Mouse (Mus musculus) liver, embryonic 15.5 days (tissue): ENCODE measurements around the gene 1700017B05Rik. TPM values are rescaled to one million over a fixed set of nuclear protein-coding genes. Genes with fewer than 3 reads are reported as not detected.

Source experiments
- ATAC-seq: fragments of 200-750 bp; cut with Nextera tagmentation; 2 replicates; pipeline ENCODE4 v1.8.0; 2017; ENCODE audit warnings: moderate number of reproducible peaks, mild to moderate bottlenecking, moderate library complexity; ENCODE audit not compliant: insufficient read depth
- H3K27ac ChIP-seq: fragments of 300-500 bp; sonication (generic); replicated peaks from 2 replicates; pipeline ENCODE4 v1.5.1; 2015; ENCODE audit warnings: mild to moderate bottlenecking, inconsistent platforms
- H3K27me3 ChIP-seq: fragments of 300-500 bp; sonication (generic); 2 replicates; pipeline ENCODE4 v1.6.1; 2015; ENCODE audit warnings: mild to moderate bottlenecking, inconsistent platforms
- H3K36me3 ChIP-seq: fragments of 300-500 bp; sonication (generic); replicated peaks from 2 replicates; pipeline ENCODE4 v1.6.1; 2015; ENCODE audit warnings: moderate library complexity, mild to moderate bottlenecking, inconsistent platforms
- H3K4me1 ChIP-seq: fragments of 300-500 bp; sonication (generic); replicated peaks from 2 replicates; pipeline ENCODE4 v1.6.1; 2015; ENCODE audit warnings: inconsistent platforms
- H3K4me2 ChIP-seq: fragments of 300-500 bp; sonication (generic); 2 replicates; pipeline ENCODE4 v1.6.1; 2015; ENCODE audit warnings: moderate library complexity, mild to moderate bottlenecking, inconsistent platforms
- H3K4me3 ChIP-seq: fragments of 300-500 bp; sonication (generic); replicated peaks from 2 replicates; pipeline ENCODE4 v1.5.1; 2015; ENCODE audit warnings: mild to moderate bottlenecking, inconsistent platforms
- H3K9ac ChIP-seq: fragments of 300-500 bp; sonication (generic); 2 replicates; pipeline ENCODE4 v1.6.1; 2015; ENCODE audit warnings: moderate library complexity, mild to moderate bottlenecking, inconsistent platforms
- H3K9me3 ChIP-seq: fragments of 300-500 bp; sonication (generic); replicated peaks from 2 replicates; pipeline ENCODE4 v1.6.1; 2016; ENCODE audit warnings: inconsistent platforms
- WGBS: fragments of 180-500 bp; shearing (Covaris S2); methylation state at CpG from one replicate; pipeline ENCODE4 v1.1.7; 2015; ENCODE audit warnings: mixed read lengths; ENCODE audit not compliant: insufficient replicate concordance; 5-methylcytosine and 5-hydroxymethylcytosine counted together
- polyA plus RNA-seq: library from polyadenylated mRNA; unstranded; fragments of >200 nt; fragmentation: Nextera tagmentation; extraction: Ambion mirVana; gene quantifications from 2 replicates; pipeline ENCODE4 v1.2.1, GENCODE M21; 2015

1700017B05Rik gene
- polyA plus RNA-seq, 1 experiment from 2014 or later: 15.4 TPM

DNA sequence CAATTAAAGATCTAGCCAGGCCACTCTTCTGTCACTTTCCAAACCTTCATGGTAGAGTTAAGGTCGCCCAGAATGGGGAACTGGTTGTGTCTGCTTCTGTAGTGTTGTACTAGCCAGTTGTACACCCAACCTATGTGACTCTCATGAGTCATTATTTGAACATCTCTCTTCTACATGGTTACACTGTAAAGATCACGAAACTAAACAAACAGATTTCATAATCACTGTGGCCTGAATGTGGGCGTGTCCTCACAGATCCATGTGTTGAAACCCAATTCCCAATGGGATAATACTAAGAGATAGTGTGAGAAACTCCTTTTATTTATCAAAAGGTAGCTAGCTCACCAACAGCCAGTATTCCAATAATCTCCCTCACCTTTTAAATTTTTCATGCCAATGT is 33.3 kb upstream of the 1700017B05Rik start:
- Histone ChIP-seq H3K9me3 (no peaks in the 10 kb centered on the region), H3K4me1 (peaks cover 58% of the 10 kb centered on the region), H3K27me3 (0 out of 2 replicates have a peak, but pooled peaks cover 4% of the 10 kb centered on the region), H3K4me2 (no peak overlapping the region), H3K4me3 (no peak overlapping the region), H3K27ac (peak overlapping the region; percentile 69), H3K9ac (no peak overlapping the region), H3K36me3 (no peaks in the 10 kb centered on the region)
- 45% methylated on average over 3 of the region's 3 CpGs for WGBS
- no peak for ATAC-seq

DNA sequence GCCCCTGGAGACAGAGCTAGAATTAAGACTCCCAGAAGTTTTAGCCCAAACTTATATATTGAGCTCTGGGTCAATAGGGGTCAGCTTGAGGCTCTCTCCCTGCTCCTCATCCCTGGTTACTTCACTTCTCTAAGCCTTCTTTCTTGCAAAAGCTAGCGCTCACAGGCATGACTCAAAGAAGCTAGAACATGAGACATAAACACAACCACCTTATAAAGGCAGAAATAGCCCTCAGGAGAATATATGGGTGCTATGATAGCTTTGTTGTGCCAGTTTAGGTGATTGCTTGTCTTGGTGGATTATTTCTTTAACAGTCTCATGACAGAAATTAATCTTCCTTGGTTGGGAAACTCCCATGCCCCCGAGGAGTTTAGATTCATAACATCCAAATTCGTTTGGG is 32.5 kb upstream of the 1700017B05Rik start:
- Histone ChIP-seq H3K4me2 (no peak overlapping the region), H3K27me3 (0 out of 2 replicates have a peak, but pooled peaks cover 4% of the 10 kb centered on the region), H3K9ac (no peak overlapping the region), H3K27ac (no peak overlapping the region; the same call in 1 of the 2 replicates), H3K36me3 (no peaks in the 10 kb centered on the region), H3K4me1 (peaks cover 50% of the 10 kb centered on the region), H3K4me3 (no peak overlapping the region), H3K9me3 (no peaks in the 10 kb centered on the region)
- no peak for ATAC-seq
- WGBS: 57% methylated on average over 3 of the region's 3 CpGs

DNA sequence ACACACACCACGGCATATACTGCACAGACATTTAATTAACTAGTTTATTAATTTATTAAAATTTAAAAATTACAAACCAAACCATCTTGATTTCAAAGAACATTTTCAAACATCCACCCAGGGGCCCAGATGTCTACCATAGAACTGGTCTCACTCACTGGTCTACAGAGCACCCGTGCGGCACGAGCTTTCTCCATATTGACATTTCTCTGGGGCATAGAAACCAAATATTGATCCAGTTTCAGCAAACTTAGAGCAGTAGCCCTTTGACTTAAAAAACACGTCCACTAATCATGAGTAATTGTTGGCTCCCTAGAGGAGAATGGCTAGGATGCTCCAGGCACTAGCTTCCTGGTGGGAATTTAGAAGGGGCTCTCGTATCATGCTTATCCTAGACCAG is 24.8 kb upstream of the 1700017B05Rik start:
- Histone ChIP-seq H3K9me3 (no peaks in the 10 kb centered on the region), H3K27me3 (peaks cover 13% of the 10 kb centered on the region), H3K4me3 (no peak overlapping the region), H3K4me2 (no peak overlapping the region), H3K36me3 (no peaks in the 10 kb centered on the region), H3K27ac (peak overlapping the region; percentile 7; the same call in 1 of the 2 replicates), H3K9ac (no peak overlapping the region), H3K4me1 (peaks cover 14% of the 10 kb centered on the region)
- 69% methylated on average over 6 of the region's 6 CpGs for WGBS
- ATAC-seq: peak; percentile 53

GRCm38 (mm10) chr9:57283311-57283710 is 20.9 kb upstream of the 1700017B05Rik start:
- Histone ChIP-seq H3K9ac (no peak overlapping the region), H3K4me1 (peaks cover 31% of the 10 kb centered on the region), H3K9me3 (no peaks in the 10 kb centered on the region), H3K36me3 (no peaks in the 10 kb centered on the region), H3K4me2 (no peak overlapping the region), H3K27ac (no peak overlapping the region), H3K27me3 (peaks cover 44% of the 10 kb centered on the region), H3K4me3 (no peak overlapping the region)
- ATAC-seq: no peak
- 54% methylated on average over 4 of the region's 4 CpGs for WGBS

DNA sequence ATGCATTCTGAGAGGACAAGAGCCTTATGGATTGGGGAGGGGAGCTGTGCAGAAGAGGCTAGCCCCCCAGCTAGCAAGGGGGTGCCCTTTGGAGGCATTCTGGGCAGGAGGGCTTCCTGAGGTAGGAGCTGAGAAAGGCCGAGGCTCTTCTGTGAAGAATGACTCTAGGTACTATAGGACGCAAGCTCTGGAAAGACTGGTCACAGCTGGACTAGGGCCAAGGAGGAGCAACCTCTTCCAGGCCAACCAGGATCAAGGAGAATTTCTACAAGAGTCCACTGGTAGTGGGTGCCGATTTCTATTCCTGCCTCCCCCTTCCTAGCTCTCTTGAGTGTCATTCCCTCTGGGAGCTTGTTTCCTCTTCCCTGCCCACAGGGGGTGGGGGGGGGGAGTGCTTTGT is 20.3 kb upstream of the 1700017B05Rik start:
- Histone ChIP-seq H3K36me3 (no peaks in the 10 kb centered on the region), H3K27ac (no peak overlapping the region), H3K4me3 (no peak overlapping the region), H3K4me1 (peaks cover 37% of the 10 kb centered on the region), H3K9me3 (no peaks in the 10 kb centered on the region), H3K9ac (no peak overlapping the region), H3K4me2 (no peak overlapping the region), H3K27me3 (peaks cover 46% of the 10 kb centered on the region)
- no peak for ATAC-seq
- 65% methylated on average over 3 of the region's 3 CpGs for WGBS

- Histone ChIP-seq H3K9ac (no peak overlapping the region), H3K27me3 (peaks cover 46% of the 10 kb centered on the region), H3K9me3 (no peaks in the 10 kb centered on the region), H3K4me1 (peaks cover 37% of the 10 kb centered on the region), H3K27ac (peak overlapping the region; percentile 35), H3K36me3 (no peaks in the 10 kb centered on the region), H3K4me3 (no peak overlapping the region), H3K4me2 (peak overlapping the region; percentile 50)
- 22% methylated on average over 20 of the region's 20 CpGs for WGBS
- ATAC-seq: peak; percentile 78
Observed at GRCm38 (mm10) chr9:57281549-57281948, 19.1 kb upstream of the 1700017B05Rik start.

GRCm38 (mm10) chr9:57279441-57279840 is 17.0 kb upstream of the 1700017B05Rik start:
- no peak for ATAC-seq
- Histone ChIP-seq H3K27ac (no peak overlapping the region), H3K9ac (no peak overlapping the region), H3K4me2 (no peak overlapping the region), H3K4me3 (no peak overlapping the region), H3K36me3 (no peaks in the 10 kb centered on the region), H3K9me3 (no peaks in the 10 kb centered on the region), H3K27me3 (peaks cover 54% of the 10 kb centered on the region), H3K4me1 (peaks cover 37% of the 10 kb centered on the region)
- WGBS: 61% methylated on average over 4 of the region's 4 CpGs

GRCm38 (mm10) chr9:57278268-57278667 is 15.9 kb upstream of the 1700017B05Rik start:
- Histone ChIP-seq H3K9ac (no peak overlapping the region), H3K4me1 (peaks cover 37% of the 10 kb centered on the region), H3K36me3 (no peaks in the 10 kb centered on the region), H3K4me2 (no peak overlapping the region), H3K4me3 (no peak overlapping the region), H3K27me3 (peaks cover 58% of the 10 kb centered on the region), H3K27ac (0 out of 2 replicates have a peak overlapping the region, but pooled peaks have one; percentile 21), H3K9me3 (no peaks in the 10 kb centered on the region)
- ATAC-seq: no peak
- WGBS: 20% methylated on average over 4 of the region's 4 CpGs

- Histone ChIP-seq H3K4me1 (peaks cover 18% of the 10 kb centered on the region), H3K4me2 (no peak overlapping the region), H3K27ac (no peak overlapping the region), H3K36me3 (no peaks in the 10 kb centered on the region), H3K4me3 (no peak overlapping the region), H3K27me3 (peaks cover 57% of the 10 kb centered on the region), H3K9ac (no peak overlapping the region), H3K9me3 (no peaks in the 10 kb centered on the region)
- ATAC-seq: no peak
Observed at GRCm38 (mm10) chr9:57276311-57276710, 13.9 kb upstream of the 1700017B05Rik start.

DNA sequence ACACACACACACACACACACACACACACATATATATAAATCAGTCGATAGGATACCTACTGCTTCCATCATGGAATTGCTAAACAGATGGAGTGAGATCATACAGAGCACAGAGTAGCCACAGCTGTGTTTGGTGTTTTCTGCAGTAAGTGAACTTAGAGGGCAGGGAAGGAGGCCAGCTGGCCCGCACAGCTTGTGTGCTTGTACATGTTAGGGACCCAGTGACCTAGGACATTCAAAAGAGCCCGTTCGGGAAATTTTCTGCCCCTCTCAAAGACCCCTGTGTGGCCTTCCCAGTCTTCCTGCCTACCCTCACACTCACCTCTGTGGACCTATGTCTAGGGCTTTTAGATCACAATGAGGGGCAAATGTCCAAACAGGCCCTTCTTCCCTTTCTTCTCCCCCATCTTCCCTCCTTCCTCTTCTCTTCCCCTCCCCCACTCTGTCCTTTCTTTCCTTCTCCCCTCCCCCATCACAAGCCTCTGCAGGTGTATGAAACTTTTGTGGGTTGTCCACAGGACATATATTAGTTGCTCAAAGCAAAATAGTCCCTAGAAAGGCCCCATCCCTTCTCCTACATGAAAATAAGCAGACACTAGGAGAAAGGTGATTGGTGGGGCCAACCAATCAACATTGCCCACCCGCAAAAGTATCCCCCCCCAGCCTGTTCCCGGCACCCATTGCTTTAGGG is 11.5 kb upstream of the 1700017B05Rik start:
- WGBS: 38% methylated on average over 6 of the region's 6 CpGs
- no peaks in the 10 kb centered on the region for H3K9me3 ChIP-seq
- ATAC-seq: no peak
- no peak overlapping the region for H3K4me2 ChIP-seq
- no peak overlapping the region for H3K27ac ChIP-seq
- H3K4me1 ChIP-seq: peaks cover 15% of the 10 kb centered on the region
- H3K36me3 ChIP-seq: no peaks in the 10 kb centered on the region
- no peak overlapping the region for H3K4me3 ChIP-seq
- H3K9ac ChIP-seq: no peak overlapping the region
- peaks cover 63% of the 10 kb centered on the region for H3K27me3 ChIP-seq

DNA sequence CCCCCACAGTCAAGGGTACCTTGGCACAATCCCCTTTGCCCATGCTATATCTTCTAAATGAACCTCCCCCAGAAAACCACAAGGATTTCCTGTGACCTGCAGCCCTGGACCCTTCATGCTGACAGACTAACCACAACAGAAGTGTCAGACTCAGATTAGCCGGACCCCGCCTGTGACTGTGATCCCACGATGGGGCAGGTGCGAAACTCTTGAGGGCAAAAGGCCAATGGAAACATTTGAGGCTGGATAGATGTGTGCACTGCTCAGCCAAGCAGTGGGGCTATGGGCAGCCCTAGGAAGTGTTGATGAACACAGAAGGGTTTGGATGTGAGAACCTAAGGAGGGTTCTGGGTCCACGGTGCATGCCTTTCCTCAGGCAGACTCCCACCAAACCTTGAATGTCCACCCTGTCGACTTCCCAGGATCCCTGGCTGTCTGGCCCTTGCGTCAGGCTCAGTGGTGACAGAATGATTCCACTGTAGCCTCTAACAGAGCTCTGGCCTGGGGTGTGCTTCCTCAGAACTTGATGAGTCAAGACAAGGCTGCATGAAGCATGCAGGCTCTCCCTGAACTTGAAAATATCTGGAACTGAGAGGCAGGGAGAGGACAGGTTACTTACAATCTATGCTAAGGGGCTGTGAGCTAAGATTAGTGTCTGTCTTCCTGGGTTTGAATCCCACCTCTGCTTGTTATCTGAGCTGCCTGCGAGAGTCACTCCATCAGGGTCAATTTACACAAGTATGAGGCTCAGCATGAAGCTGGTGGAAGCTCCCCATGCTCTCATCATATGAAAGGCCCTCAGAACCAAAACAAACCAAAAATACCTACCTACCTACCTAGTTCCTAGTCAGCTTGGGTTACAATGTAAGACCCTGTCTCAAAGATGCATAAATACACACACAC is 10.7 kb upstream of the 1700017B05Rik start:
- Histone ChIP-seq H3K36me3 (no peaks in the 10 kb centered on the region), H3K27me3 (peaks cover 58% of the 10 kb centered on the region), H3K4me1 (peaks cover 20% of the 10 kb centered on the region), H3K4me2 (no peak overlapping the region), H3K27ac (no peak overlapping the region), H3K9me3 (no peaks in the 10 kb centered on the region), H3K9ac (no peak overlapping the region), H3K4me3 (no peak overlapping the region)
- no peak for ATAC-seq
- WGBS: 14% methylated on average over 8 of the region's 8 CpGs
